Mouse (Mus musculus) liver, embryonic 16.5 days (tissue): ENCODE measurements around the gene Gm21319. TPM values are rescaled to one million over a fixed set of nuclear protein-coding genes. Genes with fewer than 3 reads are reported as not detected.
"Not testable (repeated sequence)": the region's sequence is repeated elsewhere in the genome, so short reads cannot be mapped to it uniquely, and the experiment has no call there.

Experiments used
- ATAC-seq: fragments of 200-750 bp; cut with Nextera tagmentation; 2 replicates; pipeline ENCODE4 v1.8.0; 2017; ENCODE audit warnings: low read depth, mild to moderate bottlenecking, moderate number of reproducible peaks, moderate library complexity
- H3K27ac ChIP-seq: fragments of 300-500 bp; sonication (generic); 2 replicates; pipeline ENCODE4 v1.5.1; 2014; ENCODE audit warnings: mild to moderate bottlenecking, low read length
- H3K27me3 ChIP-seq: fragments of 300-500 bp; sonication (generic); 2 replicates; pipeline ENCODE4 v1.6.1; 2014; ENCODE audit warnings: low read depth, low read length, mixed read lengths; ENCODE audit not compliant: control insufficient read depth, insufficient read depth
- H3K36me3 ChIP-seq: fragments of 300-500 bp; sonication (generic); 2 replicates; pipeline ENCODE4 v1.6.1; 2014; ENCODE audit warnings: mild to moderate bottlenecking; ENCODE audit not compliant: control insufficient read depth, insufficient read depth
- H3K4me1 ChIP-seq: fragments of 300-500 bp; sonication (generic); 2 replicates; pipeline ENCODE4 v1.6.1; 2014; ENCODE audit warnings: low read depth, low read length, mixed read lengths; ENCODE audit not compliant: control insufficient read depth
- H3K4me2 ChIP-seq: fragments of 300-500 bp; sonication (generic); 2 replicates; pipeline ENCODE4 v1.6.1; 2014; ENCODE audit warnings: low read depth, low read length, mixed read lengths
- H3K4me3 ChIP-seq: fragments of 300-500 bp; sonication (generic); 2 replicates; pipeline ENCODE4 v1.5.1; 2014; ENCODE audit warnings: low read depth, mild to moderate bottlenecking, low read length
- H3K9ac ChIP-seq: fragments of 300-500 bp; sonication (generic); 2 replicates; pipeline ENCODE4 v1.6.1; 2014; ENCODE audit warnings: low read depth, low read length
- H3K9me3 ChIP-seq: fragments of 300-500 bp; sonication (generic); replicated peaks from 2 replicates; pipeline ENCODE4 v1.6.1; 2016; ENCODE audit warnings: low read length; ENCODE audit not compliant: control insufficient read depth
- WGBS: fragments of 180-500 bp; shearing (Covaris S2); extraction: QIAGEN DNeasy Blood & Tissue Kit; methylation state at CpG from one replicate; pipeline ENCODE4 v1.1.7; 2014; ENCODE audit not compliant: insufficient replicate concordance; 5-methylcytosine and 5-hydroxymethylcytosine counted together
- polyA plus RNA-seq: library from polyadenylated mRNA; unstranded; fragments of >200 nt; fragmentation: Nextera tagmentation; extraction: Ambion mirVana; gene quantifications from 2 replicates; pipeline ENCODE4 v1.2.1, GENCODE M21; 2015

The Gm21319 gene
- polyA plus RNA-seq: not detected in 2 replicates

- H3K4me3 ChIP-seq, H3K27me3 ChIP-seq, H3K9ac ChIP-seq, ATAC-seq, H3K9me3 ChIP-seq, H3K36me3 ChIP-seq, H3K4me2 ChIP-seq, H3K27ac ChIP-seq, H3K4me1 ChIP-seq: not testable (repeated sequence)
- 65% methylated on average over 4 of the region's 4 CpGs for WGBS
Observed at GRCm38 (mm10) chr12:87775655-87776054, at the start of gene Gm21319. Gm21319 (minus strand) TSS chr12:87775755.

- not testable (repeated sequence) for H3K36me3 ChIP-seq, H3K4me3 ChIP-seq, H3K9ac ChIP-seq, H3K27me3 ChIP-seq, ATAC-seq, H3K4me2 ChIP-seq, H3K9me3 ChIP-seq, H3K4me1 ChIP-seq, H3K27ac ChIP-seq
- 57% methylated on average over 5 of the region's 6 CpGs for WGBS
Observed at GRCm38 (mm10) chr12:87816277-87816676, 40.7 kb upstream of the Gm21319 start, which contains the start of gene BB287469. BB287469 (plus strand) TSS chr12:87816577.

GRCm38 (mm10) chr12:87797971-87798370 is 22.4 kb upstream of the Gm21319 start:
- WGBS: 71% methylated on average over 5 of the region's 5 CpGs
- not testable (repeated sequence) for H3K27ac ChIP-seq, H3K9ac ChIP-seq, H3K4me3 ChIP-seq, H3K4me1 ChIP-seq, ATAC-seq, H3K4me2 ChIP-seq, H3K9me3 ChIP-seq, H3K36me3 ChIP-seq, H3K27me3 ChIP-seq

- H3K36me3 ChIP-seq, H3K4me2 ChIP-seq, H3K27ac ChIP-seq, ATAC-seq, H3K4me1 ChIP-seq, H3K9me3 ChIP-seq, H3K9ac ChIP-seq, H3K4me3 ChIP-seq, H3K27me3 ChIP-seq: not testable (repeated sequence)
- WGBS: 50% methylated on average over 1 of the region's 1 CpGs
Observed at GRCm38 (mm10) chr12:87795212-87795611, 19.7 kb upstream of the Gm21319 start, which contains the start of gene Gm21936. Gm21936 (plus strand) TSS chr12:87795512.

Other genes starting within 250 kb of the Gm21319 start
- not detected in 2 replicates for gene Oog1, start 173.1 kb downstream of the Gm21319 start, polyA plus RNA-seq
- gene Gm4027, start 156.9 kb downstream of the Gm21319 start, polyA plus RNA-seq: not detected in 2 replicates
- not detected in 2 replicates for gene Gm16381, start 131.1 kb downstream of the Gm21319 start, polyA plus RNA-seq
- not detected in 2 replicates for gene Gm21936, start 19.8 kb upstream of the Gm21319 start, polyA plus RNA-seq
- gene BB287469, start 40.8 kb upstream of the Gm21319 start, polyA plus RNA-seq: 0.26 TPM in 1 of 2 replicates, not detected in the other
- gene Gm2001, start 66.6 kb upstream of the Gm21319 start, polyA plus RNA-seq: not detected in 2 replicates
- not detected in 2 replicates for gene Gm2016, start 98.3 kb upstream of the Gm21319 start, polyA plus RNA-seq
- not detected in 2 replicates for gene Gm2022, start 119.6 kb upstream of the Gm21319 start, polyA plus RNA-seq
- gene Gm2035, start 144.1 kb upstream of the Gm21319 start, polyA plus RNA-seq: not detected in 2 replicates
- not detected in 2 replicates for gene Gm2042, start 178.3 kb upstream of the Gm21319 start, polyA plus RNA-seq
- not detected in 2 replicates for gene Gm2075, start 236.1 kb upstream of the Gm21319 start, polyA plus RNA-seq
- gene Gm6803, start 243.0 kb upstream of the Gm21319 start, polyA plus RNA-seq: not detected in 2 replicates